Mouse (Mus musculus): ENCODE data around the gene Rpf2. TPM values are rescaled to one million over a fixed set of nuclear protein-coding genes. Genes with fewer than 3 reads are reported as not detected.

Gene Rpf2
- polyA plus RNA-seq, 1 experiment: 16.0 TPM

DNA sequence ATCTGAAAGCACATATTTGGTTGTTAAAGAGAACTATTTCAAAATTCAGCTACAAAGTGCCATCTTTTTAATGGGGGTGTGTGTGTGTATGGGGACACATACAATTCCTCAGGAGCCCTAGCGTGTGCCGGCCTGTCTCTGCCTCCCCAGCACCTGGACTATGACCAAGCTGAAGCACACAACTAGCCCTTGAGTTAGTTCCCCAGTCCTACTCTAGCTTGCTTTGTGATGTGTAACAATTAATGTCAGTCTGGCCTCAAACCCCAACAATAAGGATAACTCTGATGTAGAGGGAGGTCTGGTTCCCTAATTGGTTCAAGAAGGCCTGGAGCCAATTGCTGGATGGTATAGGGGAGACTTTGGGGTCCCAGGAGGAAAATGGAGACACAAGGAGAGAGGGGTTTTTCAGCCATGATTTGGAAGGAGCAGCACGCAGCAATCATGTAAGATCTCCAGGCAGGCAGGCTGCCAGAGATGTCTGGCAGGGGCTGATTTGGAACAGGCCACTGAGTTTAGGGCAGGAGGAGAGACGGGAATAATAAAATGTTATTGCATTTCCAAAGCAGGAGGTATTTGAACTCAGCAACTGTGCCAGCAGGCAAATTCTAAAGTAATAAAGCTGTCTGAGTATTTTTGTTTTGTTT, 19.1 kb downstream of the Rpf2 start:
- TF ChIP-seq CTCF (IDR thresholded peaks at IDR 0.05; ENCODE audit: extremely low read depth, insufficient read depth, low read length) (no peak), POLR2A (IDR thresholded peaks at IDR 0.05; ENCODE audit: extremely low read depth, insufficient read depth, low read length) (no peak)
- H3K4me1 ChIP-seq (ENCODE audit: control insufficient read depth, insufficient read depth, low read length): no peaks in the 10 kb centered on the region
- no peak overlapping the region for H3K4me3 ChIP-seq (ENCODE audit: insufficient read depth, low read length)
- H3K27ac ChIP-seq (ENCODE audit: insufficient read depth, low read length): no peak overlapping the region

- H3K4me3 ChIP-seq (ENCODE audit: insufficient read depth, low read length): no peak overlapping the region
- TF ChIP-seq CTCF (IDR thresholded peaks at IDR 0.05; ENCODE audit: extremely low read depth, insufficient read depth, low read length): no peak
- TF ChIP-seq POLR2A (IDR thresholded peaks at IDR 0.05; ENCODE audit: extremely low read depth, insufficient read depth, low read length): no peak
- H3K4me1 ChIP-seq (ENCODE audit: control insufficient read depth, insufficient read depth, low read length): no peaks in the 10 kb centered on the region
- no peak overlapping the region for H3K27ac ChIP-seq (ENCODE audit: insufficient read depth, low read length)
These were observed 28.0 kb downstream of the Rpf2 start for GRCm38 (mm10) chr10:40218874-40219273.

GRCm38 (mm10) chr10:40212443-40213169, 34.2 kb downstream of the Rpf2 start:
- no peak for TF ChIP-seq POLR2A (IDR thresholded peaks at IDR 0.05; ENCODE audit: extremely low read depth, insufficient read depth, low read length)
- TF ChIP-seq CTCF (IDR thresholded peaks at IDR 0.05; ENCODE audit: extremely low read depth, insufficient read depth, low read length): peak; percentile 96
- Histone ChIP-seq H3K4me3 (ENCODE audit: insufficient read depth, low read length) (no peak overlapping the region), H3K4me1 (ENCODE audit: control insufficient read depth, insufficient read depth, low read length) (no peaks in the 10 kb centered on the region), H3K27ac (ENCODE audit: insufficient read depth, low read length) (no peak overlapping the region)

GRCm38 (mm10) chr10:40195001-40195400, 51.8 kb downstream of the Rpf2 start:
- Histone ChIP-seq H3K4me1 (ENCODE audit: control insufficient read depth, insufficient read depth, low read length) (no peaks in the 10 kb centered on the region), H3K27ac (ENCODE audit: insufficient read depth, low read length) (no peak overlapping the region), H3K4me3 (ENCODE audit: insufficient read depth, low read length) (no peak overlapping the region)
- no peak for TF ChIP-seq CTCF (IDR thresholded peaks at IDR 0.05; ENCODE audit: extremely low read depth, insufficient read depth, low read length)
- no peak for TF ChIP-seq POLR2A (IDR thresholded peaks at IDR 0.05; ENCODE audit: extremely low read depth, insufficient read depth, low read length)

- H3K4me1 ChIP-seq (ENCODE audit: control insufficient read depth, insufficient read depth, low read length): no peaks in the 10 kb centered on the region
- TF ChIP-seq POLR2A (IDR thresholded peaks at IDR 0.05; ENCODE audit: extremely low read depth, insufficient read depth, low read length) (no peak), CTCF (IDR thresholded peaks at IDR 0.05; ENCODE audit: extremely low read depth, insufficient read depth, low read length) (no peak)
- H3K27ac ChIP-seq (ENCODE audit: insufficient read depth, low read length): no peak overlapping the region
- H3K4me3 ChIP-seq (ENCODE audit: insufficient read depth, low read length): no peak overlapping the region
These were observed 54.6 kb downstream of the Rpf2 start for GRCm38 (mm10) chr10:40192010-40192935.

- no peaks in the 10 kb centered on the region for H3K4me1 ChIP-seq (ENCODE audit: control insufficient read depth, insufficient read depth, low read length)
- no peak for TF ChIP-seq CTCF (IDR thresholded peaks at IDR 0.05; ENCODE audit: extremely low read depth, insufficient read depth, low read length)
- no peak for TF ChIP-seq POLR2A (IDR thresholded peaks at IDR 0.05; ENCODE audit: extremely low read depth, insufficient read depth, low read length)
- no peak overlapping the region for H3K4me3 ChIP-seq (ENCODE audit: insufficient read depth, low read length)
- H3K27ac ChIP-seq (ENCODE audit: insufficient read depth, low read length): no peak overlapping the region
These were observed 55.4 kb downstream of the Rpf2 start for GRCm38 (mm10) chr10:40191338-40191979.

- Histone ChIP-seq H3K4me1 (ENCODE audit: control insufficient read depth, insufficient read depth, low read length) (no peaks in the 10 kb centered on the region), H3K4me3 (ENCODE audit: insufficient read depth, low read length) (no peak overlapping the region), H3K27ac (ENCODE audit: insufficient read depth, low read length) (no peak overlapping the region)
- no peak for TF ChIP-seq CTCF (IDR thresholded peaks at IDR 0.05; ENCODE audit: extremely low read depth, insufficient read depth, low read length)
These were observed 56.0 kb downstream of the Rpf2 start for GRCm38 (mm10) chr10:40190871-40191270.

DNA sequence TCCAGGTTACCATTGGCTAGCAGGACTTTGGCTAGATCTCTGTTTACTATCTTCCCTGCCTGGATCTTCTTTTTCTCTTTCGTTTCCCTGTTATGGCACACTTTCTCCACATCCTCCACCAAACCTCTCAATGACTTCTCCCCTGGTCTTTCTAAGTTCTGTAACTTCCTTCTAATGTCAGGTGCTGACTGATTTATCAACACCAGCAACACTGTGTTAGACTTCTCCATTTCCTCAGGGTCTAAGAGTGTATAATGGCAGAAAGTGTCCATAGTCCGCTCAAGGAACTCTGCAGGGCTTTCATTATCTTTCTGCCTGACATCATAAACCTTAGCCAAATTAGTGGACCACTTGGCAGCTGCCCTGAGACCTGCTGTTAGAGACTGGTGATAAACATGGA, 57.1 kb downstream of the Rpf2 start:
- TF ChIP-seq POLR2A (IDR thresholded peaks at IDR 0.05; ENCODE audit: extremely low read depth, insufficient read depth, low read length): no peak
- no peak for TF ChIP-seq CTCF (IDR thresholded peaks at IDR 0.05; ENCODE audit: extremely low read depth, insufficient read depth, low read length)
- Histone ChIP-seq H3K4me1 (ENCODE audit: control insufficient read depth, insufficient read depth, low read length) (no peaks in the 10 kb centered on the region), H3K4me3 (ENCODE audit: insufficient read depth, low read length) (no peak overlapping the region)

DNA sequence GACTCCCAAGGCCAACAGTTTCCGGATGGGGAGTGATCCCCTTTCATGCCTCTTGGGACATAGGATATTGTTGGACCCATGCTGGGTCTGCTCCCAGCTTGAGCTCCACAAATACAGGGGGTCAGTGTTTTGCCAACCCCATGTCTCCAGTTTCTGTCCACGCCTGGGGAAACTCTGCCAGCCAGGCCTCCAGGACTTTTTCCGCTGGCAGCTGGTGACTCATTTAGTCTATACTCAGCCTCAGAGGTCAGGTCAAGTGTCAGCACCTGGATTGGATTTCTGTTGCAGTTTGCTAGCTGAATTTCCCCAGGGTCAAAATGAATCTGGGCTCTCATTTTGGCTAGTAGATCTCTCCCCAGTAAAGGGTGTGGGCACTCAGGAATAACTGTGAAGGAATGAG, 58.0 kb downstream of the Rpf2 start:
- Histone ChIP-seq H3K4me3 (ENCODE audit: insufficient read depth, low read length) (no peak overlapping the region), H3K27ac (ENCODE audit: insufficient read depth, low read length) (no peak overlapping the region), H3K4me1 (ENCODE audit: control insufficient read depth, insufficient read depth, low read length) (no peaks in the 10 kb centered on the region)
- no peak for TF ChIP-seq CTCF (IDR thresholded peaks at IDR 0.05; ENCODE audit: extremely low read depth, insufficient read depth, low read length)
- no peak for TF ChIP-seq POLR2A (IDR thresholded peaks at IDR 0.05; ENCODE audit: extremely low read depth, insufficient read depth, low read length)

More for the DNA sequence above, 57.1 kb downstream of the Rpf2 start:
- no peak overlapping the region for H3K27ac ChIP-seq (ENCODE audit: insufficient read depth, low read length)

Measured in cortical plate, adult 2 months (tissue).